Mouse (Mus musculus): Measurements from ENCODE around the gene Erbb4. TPM values are rescaled to one million over a fixed set of nuclear protein-coding genes. Genes with fewer than 3 reads are reported as not detected.

The Erbb4 gene
- polyA plus RNA-seq, 1 experiment = not detected

- no peaks in the 10 kb centered on the region for H3K27me3 ChIP-seq (ENCODE audit: control insufficient read depth, insufficient read depth, insufficient read length)
- no peak overlapping the region for H3K4me3 ChIP-seq
- H3K79me2 ChIP-seq (ENCODE audit: control insufficient read depth, insufficient read depth) = no peaks in the 10 kb centered on the region
- no peak overlapping the region for H3ac ChIP-seq (ENCODE audit: control insufficient read depth, insufficient read length)
- no peak for TF ChIP-seq CEBPB (IDR thresholded peaks at IDR 0.05; ENCODE audit: insufficient read depth, poor library complexity, severe bottlenecking)
- TF ChIP-seq MYOD1 (IDR thresholded peaks at IDR 0.05; ENCODE audit: control insufficient read depth in 1 of 3, insufficient read length in 2 of 3, low read depth in 2 of 3) = no peak
- no peak for TF ChIP-seq USF1 (IDR thresholded peaks at IDR 0.05; ENCODE audit: low read depth)
- no peak for TF ChIP-seq SRF (IDR thresholded peaks at IDR 0.05; ENCODE audit: control insufficient read depth, insufficient read length, low read depth)
- no peak for TF ChIP-seq POLR2AphosphoS2 (IDR thresholded peaks at IDR 0.05; ENCODE audit: insufficient read length, low read depth)
- TF ChIP-seq TCF12 (IDR thresholded peaks at IDR 0.05; ENCODE audit: insufficient read depth, poor library complexity, severe bottlenecking) = no peak
- no peak for TF ChIP-seq REST (IDR thresholded peaks at IDR 0.05; ENCODE audit: insufficient read depth, insufficient read length)
- TF ChIP-seq E2F4 (IDR thresholded peaks at IDR 0.05; ENCODE audit: insufficient read depth) = no peak
- TF ChIP-seq TCF3 (IDR thresholded peaks at IDR 0.05; ENCODE audit: insufficient read length, low read depth) = no peak
- no peak for TF ChIP-seq MYOG (IDR thresholded peaks at IDR 0.05; ENCODE audit: control insufficient read depth in 1 of 3, insufficient read depth in 1 of 3, insufficient read length in 2 of 3, low read depth in 2 of 3)
- no peak for TF ChIP-seq MAX (IDR thresholded peaks at IDR 0.05; ENCODE audit: low read depth)
- H3K4me2 ChIP-seq (ENCODE audit: low read depth) = no peak overlapping the region
- no peaks in the 10 kb centered on the region for H3K36me3 ChIP-seq (ENCODE audit: control insufficient read depth, insufficient read depth)
These were observed 973.4 kb downstream of the Erbb4 start for GRCm38 (mm10) chr1:68134450-68134849.

GRCm38 (mm10) chr1:68123541-68123940 lies 984.3 kb downstream of the Erbb4 start:
- no peak overlapping the region for H3K4me3 ChIP-seq
- no peaks in the 10 kb centered on the region for H3K79me2 ChIP-seq (ENCODE audit: control insufficient read depth, insufficient read depth)
- no peak overlapping the region for H3ac ChIP-seq (ENCODE audit: control insufficient read depth, insufficient read length)
- TF ChIP-seq MAX (IDR thresholded peaks at IDR 0.05; ENCODE audit: low read depth) (no peak), REST (IDR thresholded peaks at IDR 0.05; ENCODE audit: insufficient read depth, insufficient read length) (no peak), E2F4 (IDR thresholded peaks at IDR 0.05; ENCODE audit: insufficient read depth) (no peak), SRF (IDR thresholded peaks at IDR 0.05; ENCODE audit: control insufficient read depth, insufficient read length, low read depth) (no peak), POLR2A (IDR thresholded peaks at IDR 0.05; ENCODE audit: insufficient read length, low read depth) (no peak), CEBPB (IDR thresholded peaks at IDR 0.05; ENCODE audit: insufficient read depth, poor library complexity, severe bottlenecking) (no peak), TCF3 (IDR thresholded peaks at IDR 0.05; ENCODE audit: insufficient read length, low read depth) (no peak), TCF12 (IDR thresholded peaks at IDR 0.05; ENCODE audit: insufficient read depth, poor library complexity, severe bottlenecking) (no peak), POLR2AphosphoS2 (IDR thresholded peaks at IDR 0.05; ENCODE audit: insufficient read length, low read depth) (no peak), MYOD1 (IDR thresholded peaks at IDR 0.05; ENCODE audit: control insufficient read depth in 1 of 3, insufficient read length in 2 of 3, low read depth in 2 of 3) (no peak), USF1 (IDR thresholded peaks at IDR 0.05; ENCODE audit: low read depth) (no peak), MYOG (IDR thresholded peaks at IDR 0.05; ENCODE audit: control insufficient read depth in 1 of 3, insufficient read depth in 1 of 3, insufficient read length in 2 of 3, low read depth in 2 of 3) (no peak)
- no peaks in the 10 kb centered on the region for H3K27me3 ChIP-seq (ENCODE audit: control insufficient read depth, insufficient read depth, insufficient read length)
- H3K4me2 ChIP-seq (ENCODE audit: low read depth) = no peak overlapping the region
- no peaks in the 10 kb centered on the region for H3K36me3 ChIP-seq (ENCODE audit: control insufficient read depth, insufficient read depth)

GRCm38 (mm10) chr1:68120364-68120763 lies 987.5 kb downstream of the Erbb4 start:
- no peak overlapping the region for H3K4me3 ChIP-seq
- H3K4me2 ChIP-seq (ENCODE audit: low read depth) = no peak overlapping the region
- no peaks in the 10 kb centered on the region for H3K27me3 ChIP-seq (ENCODE audit: control insufficient read depth, insufficient read depth, insufficient read length)
- no peaks in the 10 kb centered on the region for H3K36me3 ChIP-seq (ENCODE audit: control insufficient read depth, insufficient read depth)
- no peak overlapping the region for H3ac ChIP-seq (ENCODE audit: control insufficient read depth, insufficient read length)
- TF ChIP-seq MYOD1 (IDR thresholded peaks at IDR 0.05; ENCODE audit: control insufficient read depth in 1 of 3, insufficient read length in 2 of 3, low read depth in 2 of 3) = no peak
- no peak for TF ChIP-seq MAX (IDR thresholded peaks at IDR 0.05; ENCODE audit: low read depth)
- no peak for TF ChIP-seq TCF12 (IDR thresholded peaks at IDR 0.05; ENCODE audit: insufficient read depth, poor library complexity, severe bottlenecking)
- no peak for TF ChIP-seq USF1 (IDR thresholded peaks at IDR 0.05; ENCODE audit: low read depth)
- no peak for TF ChIP-seq TCF3 (IDR thresholded peaks at IDR 0.05; ENCODE audit: insufficient read length, low read depth)
- no peak for TF ChIP-seq MYOG (IDR thresholded peaks at IDR 0.05; ENCODE audit: control insufficient read depth in 1 of 3, insufficient read depth in 1 of 3, insufficient read length in 2 of 3, low read depth in 2 of 3)
- TF ChIP-seq SRF (IDR thresholded peaks at IDR 0.05; ENCODE audit: control insufficient read depth, insufficient read length, low read depth) = no peak
- TF ChIP-seq POLR2AphosphoS2 (IDR thresholded peaks at IDR 0.05; ENCODE audit: insufficient read length, low read depth) = no peak
- TF ChIP-seq E2F4 (IDR thresholded peaks at IDR 0.05; ENCODE audit: insufficient read depth) = no peak
- no peak for TF ChIP-seq POLR2A (IDR thresholded peaks at IDR 0.05; ENCODE audit: insufficient read length, low read depth)
- no peak for TF ChIP-seq CEBPB (IDR thresholded peaks at IDR 0.05; ENCODE audit: insufficient read depth, poor library complexity, severe bottlenecking)
- no peak for TF ChIP-seq REST (IDR thresholded peaks at IDR 0.05; ENCODE audit: insufficient read depth, insufficient read length)
- no peaks in the 10 kb centered on the region for H3K79me2 ChIP-seq (ENCODE audit: control insufficient read depth, insufficient read depth)

- no peaks in the 10 kb centered on the region for H3K36me3 ChIP-seq (ENCODE audit: control insufficient read depth, insufficient read depth)
- H3ac ChIP-seq (ENCODE audit: control insufficient read depth, insufficient read length) = no peak overlapping the region
- H3K4me2 ChIP-seq (ENCODE audit: low read depth) = no peak overlapping the region
- H3K27me3 ChIP-seq (ENCODE audit: control insufficient read depth, insufficient read depth, insufficient read length) = no peaks in the 10 kb centered on the region
- no peak overlapping the region for H3K4me3 ChIP-seq
- no peaks in the 10 kb centered on the region for H3K79me2 ChIP-seq (ENCODE audit: control insufficient read depth, insufficient read depth)
- TF ChIP-seq CEBPB (IDR thresholded peaks at IDR 0.05; ENCODE audit: insufficient read depth, poor library complexity, severe bottlenecking) (no peak), POLR2AphosphoS2 (IDR thresholded peaks at IDR 0.05; ENCODE audit: insufficient read length, low read depth) (no peak), TCF3 (IDR thresholded peaks at IDR 0.05; ENCODE audit: insufficient read length, low read depth) (no peak), MYOG (IDR thresholded peaks at IDR 0.05; ENCODE audit: control insufficient read depth in 1 of 3, insufficient read depth in 1 of 3, insufficient read length in 2 of 3, low read depth in 2 of 3) (no peak), TCF12 (IDR thresholded peaks at IDR 0.05; ENCODE audit: insufficient read depth, poor library complexity, severe bottlenecking) (no peak), MAX (IDR thresholded peaks at IDR 0.05; ENCODE audit: low read depth) (no peak), USF1 (IDR thresholded peaks at IDR 0.05; ENCODE audit: low read depth) (no peak), SRF (IDR thresholded peaks at IDR 0.05; ENCODE audit: control insufficient read depth, insufficient read length, low read depth) (no peak), MYOD1 (IDR thresholded peaks at IDR 0.05; ENCODE audit: control insufficient read depth in 1 of 3, insufficient read length in 2 of 3, low read depth in 2 of 3) (no peak), POLR2A (IDR thresholded peaks at IDR 0.05; ENCODE audit: insufficient read length, low read depth) (no peak), E2F4 (IDR thresholded peaks at IDR 0.05; ENCODE audit: insufficient read depth) (no peak), REST (IDR thresholded peaks at IDR 0.05; ENCODE audit: insufficient read depth, insufficient read length) (no peak)
These were observed 992.1 kb downstream of the Erbb4 start for GRCm38 (mm10) chr1:68115721-68116120.
